Mouse (Mus musculus) intestine, embryonic 14.5 days (tissue): ENCODE data around the gene Olfr378. TPM values are rescaled to one million over a fixed set of nuclear protein-coding genes. Genes with fewer than 3 reads are reported as not detected.

Source experiments
- ATAC-seq: fragments of 200-750 bp; cut with Nextera tagmentation; replicated peaks from 2 replicates; pipeline ENCODE4 v1.8.0; 2017; ENCODE audit warnings: low read depth, moderate number of reproducible peaks, moderate TSS enrichment, moderate library complexity; ENCODE audit not compliant: low FRiP score, low TSS enrichment
- DNase-seq: peaks from one replicate; pipeline ENCODE4 v3.0.0-alpha.2; 2018; ENCODE audit warnings: low spot score
- H3K27ac ChIP-seq: fragments of 300-500 bp; sonication (generic); 2 replicates; pipeline ENCODE4 v1.5.1; 2014; ENCODE audit warnings: low read depth, mild to moderate bottlenecking, control low read depth
- H3K27me3 ChIP-seq: fragments of 300-500 bp; sonication (generic); replicated peaks from 2 replicates; pipeline ENCODE4 v1.6.1; 2014; ENCODE audit warnings: low read length, control low read depth; ENCODE audit not compliant: control insufficient read depth, insufficient read depth
- H3K36me3 ChIP-seq: fragments of 300-500 bp; sonication (generic); 2 replicates; pipeline ENCODE4 v1.6.1; 2014; ENCODE audit warnings: low read length, control low read depth; ENCODE audit not compliant: control insufficient read depth, insufficient read depth
- H3K4me1 ChIP-seq: fragments of 300-500 bp; sonication (generic); replicated peaks from 2 replicates; pipeline ENCODE4 v1.6.1; 2014; ENCODE audit warnings: low read length, control low read depth, mixed read lengths; ENCODE audit not compliant: control insufficient read depth, insufficient read depth
- H3K4me2 ChIP-seq: fragments of 300-500 bp; sonication (generic); 2 replicates; pipeline ENCODE4 v1.6.1; 2014; ENCODE audit warnings: low read length
- H3K4me3 ChIP-seq: fragments of 300-500 bp; sonication (generic); 2 replicates; pipeline ENCODE4 v1.5.1; 2014; ENCODE audit warnings: low read depth, low read length, control low read depth, mixed read lengths
- H3K9ac ChIP-seq: fragments of 300-500 bp; sonication (generic); 2 replicates; pipeline ENCODE4 v1.6.1; 2014; ENCODE audit warnings: mild to moderate bottlenecking, low read length
- H3K9me3 ChIP-seq: fragments of 300-500 bp; sonication (generic); 2 replicates; pipeline ENCODE4 v1.6.1; 2016; ENCODE audit warnings: low read length, control low read depth; ENCODE audit not compliant: control insufficient read depth
- WGBS: fragments of 180-500 bp; shearing (Covaris S2); extraction: QIAGEN DNeasy Blood & Tissue Kit; methylation state at CpG from one replicate; pipeline ENCODE4 v1.1.7; 2014; 5-methylcytosine and 5-hydroxymethylcytosine counted together
- polyA plus RNA-seq: library from polyadenylated mRNA; unstranded; fragments of >200 nt; fragmentation: Nextera tagmentation; extraction: Ambion mirVana; gene quantifications from 2 replicates; pipeline ENCODE4 v1.2.1, GENCODE M21; 2014

Olfr378 gene
- not detected in 2 replicates for polyA plus RNA-seq

GRCm38 (mm10) chr11:73428377-73428776 is at the start of gene Olfr378:
Gene Olfr378, minus strand, starts transcription at chr11:73428477.
- H3K4me1 ChIP-seq = no peaks in the 10 kb centered on the region
- no peak within 1 kb of the TSS for H3K4me3 ChIP-seq
- DNase-seq (no peak), ATAC-seq (no peak)
- H3K27ac ChIP-seq = no peak within 1 kb of the TSS
- H3K9me3 ChIP-seq = no peaks in the 10 kb centered on the region
- H3K9ac ChIP-seq = no peak within 1 kb of the TSS
- 88% methylated on average over 1 of the region's 1 CpGs for WGBS
- H3K27me3 ChIP-seq = no peaks in the 10 kb centered on the region
- H3K4me2 ChIP-seq = no peak within 1 kb of the TSS
- H3K36me3 ChIP-seq = no peaks in the 10 kb centered on the region

DNA sequence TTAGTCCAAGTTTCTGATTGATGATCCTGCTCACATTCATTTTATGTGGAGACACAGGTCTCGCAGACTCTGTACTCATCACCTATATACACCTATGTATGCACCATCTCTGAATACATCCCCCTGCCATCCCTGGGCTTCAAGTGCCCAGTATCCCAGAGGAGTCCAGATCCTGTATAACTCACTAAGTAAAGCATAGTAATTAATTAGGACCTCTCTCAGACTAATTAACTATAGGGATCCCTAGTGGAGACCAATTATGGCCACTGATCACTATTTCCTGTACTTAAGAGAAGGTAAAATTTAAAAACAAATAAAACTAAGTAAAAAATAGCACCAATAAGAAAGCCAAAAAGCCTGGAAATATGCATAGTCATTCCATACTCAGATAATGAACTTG is 29.1 kb upstream of the Olfr378 start, which contains the start of gene Olfr380:
Olfr380 (minus strand) TSS at position 101 of the 400 bp plus-strand sequence.
- no peak within 1 kb of the TSS for H3K27ac ChIP-seq
- DNase-seq = no peak
- H3K4me1 ChIP-seq = no peaks in the 10 kb centered on the region
- no peak within 1 kb of the TSS for H3K4me3 ChIP-seq
- H3K9me3 ChIP-seq = no peaks in the 10 kb centered on the region
- no peak within 1 kb of the TSS for H3K4me2 ChIP-seq
- H3K27me3 ChIP-seq = no peaks in the 10 kb centered on the region
- no peak within 1 kb of the TSS for H3K9ac ChIP-seq
- WGBS = 86% methylated on average over 1 of the region's 1 CpGs
- no peak for ATAC-seq
- H3K36me3 ChIP-seq = no peaks in the 10 kb centered on the region

- no peak within 1 kb of the TSS for H3K27ac ChIP-seq
- no peaks in the 10 kb centered on the region for H3K4me1 ChIP-seq
- no peak within 1 kb of the TSS for H3K9ac ChIP-seq
- no peak within 1 kb of the TSS for H3K4me2 ChIP-seq
- DNase-seq (no peak), ATAC-seq (no peak)
- H3K27me3 ChIP-seq = no peaks in the 10 kb centered on the region
- H3K9me3 ChIP-seq = no peaks in the 10 kb centered on the region
- H3K36me3 ChIP-seq = no peaks in the 10 kb centered on the region
- no peak within 1 kb of the TSS for H3K4me3 ChIP-seq
Observed at GRCm38 (mm10) chr11:73399514-73399913, 28.8 kb downstream of the Olfr378 start, which contains the start of gene Olfr1. Gene Olfr1, minus strand, starts transcription at chr11:73399614.

DNA sequence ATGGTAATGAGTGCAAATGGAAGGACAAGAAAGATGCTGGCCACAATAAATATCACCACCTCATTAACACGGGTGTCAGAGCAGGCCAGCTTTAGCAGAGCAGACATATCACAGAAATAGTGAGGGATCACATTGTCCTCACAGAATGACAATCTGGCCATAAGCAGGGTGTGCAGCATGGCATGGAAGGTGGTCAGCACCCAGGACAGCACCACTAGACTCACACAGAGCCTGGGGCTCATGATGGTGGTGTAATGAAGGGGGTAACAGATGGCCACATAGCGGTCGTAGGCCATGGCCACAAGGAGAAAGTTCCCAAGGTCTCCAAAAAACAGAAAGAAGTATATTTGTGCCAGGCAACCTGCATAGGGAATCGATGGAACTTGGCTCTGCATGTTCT is 32.9 kb downstream of the Olfr378 start:
- 60% methylated on average over 4 of the region's 4 CpGs for WGBS
- Histone ChIP-seq H3K9me3 (no peaks in the 10 kb centered on the region), H3K4me1 (no peaks in the 10 kb centered on the region), H3K27ac (no peak overlapping the region), H3K4me2 (no peak overlapping the region), H3K36me3 (no peaks in the 10 kb centered on the region), H3K9ac (no peak overlapping the region), H3K27me3 (no peaks in the 10 kb centered on the region), H3K4me3 (no peak overlapping the region)
- ATAC-seq = no peak
- DNase-seq = no peak

Other genes with a start within 250 kb of the Olfr378 start
- gene Ctns, start 229.4 kb downstream of the Olfr378 start, polyA plus RNA-seq = 15.6 and 17.0 TPM in 2 replicates
- 1.1 and 1.2 TPM in 2 replicates for gene Shpk, start 229.0 kb downstream of the Olfr378 start, polyA plus RNA-seq
- 0.07 TPM in 1 of 2 replicates, not detected in the other for gene Trpv1, start 194.2 kb downstream of the Olfr378 start, polyA plus RNA-seq
- gene Trpv3, start 161.1 kb downstream of the Olfr378 start, polyA plus RNA-seq = 0.08 and 0.15 TPM in 2 replicates
- gene Aspa, start 98.9 kb downstream of the Olfr378 start, polyA plus RNA-seq = 0.38 TPM in 2 replicates
- gene Gm49340, start 98.7 kb downstream of the Olfr378 start, polyA plus RNA-seq = not detected in 2 replicates
- gene Spata22, start 98.7 kb downstream of the Olfr378 start, polyA plus RNA-seq = not detected in 2 replicates
- not detected in 2 replicates for gene Olfr20, start 77.7 kb downstream of the Olfr378 start, polyA plus RNA-seq
- not detected in 2 replicates for gene Olfr376, start 57.2 kb downstream of the Olfr378 start, polyA plus RNA-seq
- not detected in 2 replicates for gene Olfr1, start 28.9 kb downstream of the Olfr378 start, polyA plus RNA-seq
- not detected in 2 replicates for gene Olfr380, start 29.0 kb upstream of the Olfr378 start, polyA plus RNA-seq
- gene Olfr381, start 63.1 kb upstream of the Olfr378 start, polyA plus RNA-seq = not detected in 2 replicates
- gene Olfr382, start 88.7 kb upstream of the Olfr378 start, polyA plus RNA-seq = not detected in 2 replicates
- not detected in 2 replicates for gene Olfr385, start 164.5 kb upstream of the Olfr378 start, polyA plus RNA-seq
- not detected in 2 replicates for gene Olfr384, start 170.1 kb upstream of the Olfr378 start, polyA plus RNA-seq